Mouse (Mus musculus) hindbrain, embryonic 14.5 days (tissue): ENCODE measurements around the gene Dazap2. TPM values are rescaled to one million over a fixed set of nuclear protein-coding genes. Genes with fewer than 3 reads are reported as not detected.
"Not testable (repeated sequence)": the region's sequence is repeated elsewhere in the genome, so short reads cannot be mapped to it uniquely, and the experiment has no call there.

Experiments used
- ATAC-seq: fragments of 200-750 bp; cut with Nextera tagmentation; 2 replicates; pipeline ENCODE4 v1.8.0; 2017; ENCODE audit warnings: moderate number of reproducible peaks, mild to moderate bottlenecking, moderate TSS enrichment, moderate library complexity; ENCODE audit not compliant: low FRiP score
- DNase-seq: peaks from one replicate; pipeline ENCODE4 v3.0.0-alpha.2; 2015; ENCODE audit warnings: low spot score
- H3K27ac ChIP-seq: fragments of 300-500 bp; sonication (generic); 2 replicates; pipeline ENCODE4 v1.5.1; 2014; ENCODE audit warnings: mild to moderate bottlenecking, moderate library complexity
- H3K27me3 ChIP-seq: fragments of 300-500 bp; sonication (generic); 2 replicates; pipeline ENCODE4 v1.6.1; 2014; ENCODE audit warnings: mild to moderate bottlenecking, low read length, mixed read lengths; ENCODE audit not compliant: control insufficient read depth, insufficient read depth
- H3K36me3 ChIP-seq: fragments of 300-500 bp; sonication (generic); replicated peaks from 2 replicates; pipeline ENCODE4 v1.6.1; 2014; ENCODE audit not compliant: control insufficient read depth, insufficient read depth
- H3K4me1 ChIP-seq: fragments of 300-500 bp; sonication (generic); replicated peaks from 2 replicates; pipeline ENCODE4 v1.6.1; 2014; ENCODE audit warnings: antibody characterized with exemption, low read length, mixed read lengths; ENCODE audit not compliant: control insufficient read depth, insufficient read depth
- H3K4me2 ChIP-seq: fragments of 300-500 bp; sonication (generic); replicated peaks from 2 replicates; pipeline ENCODE4 v1.6.1; 2014; ENCODE audit warnings: mild to moderate bottlenecking, moderate library complexity
- H3K4me3 ChIP-seq: fragments of 300-500 bp; sonication (generic); replicated peaks from 2 replicates; pipeline ENCODE4 v1.5.1; 2014; ENCODE audit warnings: mild to moderate bottlenecking, low read length
- H3K9ac ChIP-seq: fragments of 300-500 bp; sonication (generic); 2 replicates; pipeline ENCODE4 v1.6.1; 2014
- H3K9me3 ChIP-seq: fragments of 300-500 bp; sonication (generic); 2 replicates; pipeline ENCODE4 v1.6.1; 2016; ENCODE audit warnings: low read length; ENCODE audit not compliant: control insufficient read depth
- WGBS: fragments of 180-500 bp; shearing (Covaris S2); extraction: QIAGEN DNeasy Blood & Tissue Kit; methylation state at CpG from one replicate; pipeline ENCODE4 v1.1.7; 2014; 5-methylcytosine and 5-hydroxymethylcytosine counted together
- polyA plus RNA-seq: library from polyadenylated mRNA; unstranded; fragments of >200 nt; fragmentation: Nextera tagmentation; extraction: Ambion mirVana; gene quantifications from 2 replicates; pipeline ENCODE4 v1.2.1, GENCODE M21; 2014

Dazap2 gene
- polyA plus RNA-seq, 1 experiment from 2014 or later: 140 TPM

- Histone ChIP-seq H3K36me3 (no peaks in the 10 kb centered on the region), H3K9ac (peak overlapping the region; percentile 95), H3K27ac (peak overlapping the region; percentile 83), H3K4me1 (peaks cover 18% of the 10 kb centered on the region), H3K27me3 (no peaks in the 10 kb centered on the region), H3K9me3 (no peaks in the 10 kb centered on the region), H3K4me3 (peak overlapping the region; percentile 73), H3K4me2 (peak overlapping the region; percentile 88)
- DNase-seq: peak; percentile 81
- 1% methylated on average over 35 of the region's 35 CpGs for WGBS
- peak; percentile 77 for ATAC-seq
Observed at GRCm38 (mm10) chr15:100600047-100600695, 15.0 kb upstream of the Dazap2 start.

GRCm38 (mm10) chr15:100600696-100601272, 14.4 kb upstream of the Dazap2 start:
- Histone ChIP-seq H3K9ac (peak overlapping the region; percentile 95; the same call in 1 of the 2 replicates), H3K27ac (no peak overlapping the region), H3K4me3 (peak overlapping the region; percentile 73), H3K9me3 (no peaks in the 10 kb centered on the region), H3K4me1 (peaks cover 23% of the 10 kb centered on the region), H3K27me3 (no peaks in the 10 kb centered on the region), H3K4me2 (peak overlapping the region; percentile 88), H3K36me3 (no peaks in the 10 kb centered on the region)
- 14% methylated on average over 21 of the region's 21 CpGs for WGBS
- ATAC-seq (no peak), DNase-seq (no peak)

GRCm38 (mm10) chr15:100601669-100602068, 13.5 kb upstream of the Dazap2 start:
- DNase-seq: no peak
- Histone ChIP-seq H3K9ac (no peak overlapping the region), H3K4me2 (no peak overlapping the region), H3K27ac (no peak overlapping the region), H3K4me1 (peaks cover 23% of the 10 kb centered on the region), H3K9me3 (no peaks in the 10 kb centered on the region), H3K4me3 (no peak overlapping the region), H3K36me3 (no peaks in the 10 kb centered on the region), H3K27me3 (no peaks in the 10 kb centered on the region)
- ATAC-seq: no peak
- WGBS: 68% methylated on average over 3 of the region's 3 CpGs

GRCm38 (mm10) chr15:100606677-100607076, 8.5 kb upstream of the Dazap2 start:
- H3K9me3 ChIP-seq, H3K27me3 ChIP-seq, ATAC-seq, H3K4me2 ChIP-seq, H3K36me3 ChIP-seq, H3K9ac ChIP-seq, DNase-seq, H3K27ac ChIP-seq, H3K4me3 ChIP-seq: not testable (repeated sequence)
- WGBS: 91% methylated on average over 8 of the region's 8 CpGs
- H3K4me1 ChIP-seq: peaks cover 11% of the 10 kb centered on the region; the same call in 1 of the 2 replicates

GRCm38 (mm10) chr15:100611951-100612350, 3.2 kb upstream of the Dazap2 start:
- no peak overlapping the region for H3K9ac ChIP-seq
- H3K27me3 ChIP-seq: no peaks in the 10 kb centered on the region
- 85% methylated on average over 7 of the region's 7 CpGs for WGBS
- peaks cover 16% of the 10 kb centered on the region; the same call in 1 of the 2 replicates for H3K4me1 ChIP-seq
- no peak overlapping the region for H3K27ac ChIP-seq
- H3K36me3 ChIP-seq: peaks cover under 1% of the 10 kb centered on the region; the same call in 1 of the 2 replicates
- no peak overlapping the region for H3K4me2 ChIP-seq
- ATAC-seq (no peak), DNase-seq (no peak)
- no peak overlapping the region for H3K4me3 ChIP-seq
- H3K9me3 ChIP-seq: no peaks in the 10 kb centered on the region

- Histone ChIP-seq H3K27ac (no peak overlapping the region), H3K9me3 (no peaks in the 10 kb centered on the region), H3K36me3 (peaks cover 6% of the 10 kb centered on the region), H3K4me2 (no peak overlapping the region), H3K27me3 (no peaks in the 10 kb centered on the region), H3K4me1 (peaks cover 18% of the 10 kb centered on the region; the same call in 1 of the 2 replicates), H3K4me3 (no peak overlapping the region), H3K9ac (no peak overlapping the region)
- 84% methylated on average over 2 of the region's 2 CpGs for WGBS
- no peak for DNase-seq
- ATAC-seq: no peak
Observed at GRCm38 (mm10) chr15:100612432-100612831, 2.7 kb upstream of the Dazap2 start.

- peaks cover 17% of the 10 kb centered on the region for H3K36me3 ChIP-seq
- H3K9me3 ChIP-seq: no peaks in the 10 kb centered on the region
- H3K4me1 ChIP-seq: peaks cover 18% of the 10 kb centered on the region; the same call in 1 of the 2 replicates
- no peaks in the 10 kb centered on the region for H3K27me3 ChIP-seq
- no peak overlapping the region for H3K9ac ChIP-seq
- no peak overlapping the region for H3K27ac ChIP-seq
- peak; percentile 78 for DNase-seq
- 9% methylated on average over 16 of the region's 16 CpGs for WGBS
- ATAC-seq: no peak
- H3K4me2 ChIP-seq: peak overlapping the region; percentile 43
- H3K4me3 ChIP-seq: 0 out of 2 replicates have a peak overlapping the region, but pooled peaks have one; percentile 6
Observed at GRCm38 (mm10) chr15:100613584-100613983, 1.6 kb upstream of the Dazap2 start.

- peak overlapping the region; percentile 70 for H3K9ac ChIP-seq
- peak overlapping the region; percentile 56 for H3K4me3 ChIP-seq
- peaks cover 25% of the 10 kb centered on the region for H3K36me3 ChIP-seq
- no peaks in the 10 kb centered on the region for H3K9me3 ChIP-seq
- 12% methylated on average over 43 of the region's 43 CpGs for WGBS
- ATAC-seq: no peak; the same call in 1 of the 2 replicates
- H3K4me1 ChIP-seq: peaks cover 18% of the 10 kb centered on the region; the same call in 1 of the 2 replicates
- peak overlapping the region; percentile 75 for H3K4me2 ChIP-seq
- H3K27me3 ChIP-seq: no peaks in the 10 kb centered on the region
- peak overlapping the region; percentile 91 for H3K27ac ChIP-seq
- peak; percentile 44 for DNase-seq
Observed at GRCm38 (mm10) chr15:100614218-100614995, 742 bp upstream of the Dazap2 start.

GRCm38 (mm10) chr15:100615825-100616220, 674 bp downstream of the Dazap2 start:
- H3K4me2 ChIP-seq: peak overlapping the region; percentile 75
- peak overlapping the region; percentile 56 for H3K4me3 ChIP-seq
- H3K36me3 ChIP-seq: peaks cover 40% of the 10 kb centered on the region
- H3K27ac ChIP-seq: peak overlapping the region; percentile 91
- peak; percentile 87 for ATAC-seq
- peaks cover 18% of the 10 kb centered on the region; the same call in 1 of the 2 replicates for H3K4me1 ChIP-seq
- peak overlapping the region; percentile 70 for H3K9ac ChIP-seq
- under 1% methylated on average over 42 of the region's 43 CpGs for WGBS
- H3K27me3 ChIP-seq: no peaks in the 10 kb centered on the region
- DNase-seq: peak; percentile 93
- H3K9me3 ChIP-seq: no peaks in the 10 kb centered on the region
